Mouse (Mus musculus) CD4-positive helper T cell, adult 2 months (primary cell): ENCODE data around the gene Ddx18.

Experiments used
- DNase-seq: peaks from one replicate; pipeline ENCODE4 v3.0.0-alpha.2; 2012; ENCODE audit warnings: low read depth, missing footprints, low spot score

Gene Ddx18

DNA sequence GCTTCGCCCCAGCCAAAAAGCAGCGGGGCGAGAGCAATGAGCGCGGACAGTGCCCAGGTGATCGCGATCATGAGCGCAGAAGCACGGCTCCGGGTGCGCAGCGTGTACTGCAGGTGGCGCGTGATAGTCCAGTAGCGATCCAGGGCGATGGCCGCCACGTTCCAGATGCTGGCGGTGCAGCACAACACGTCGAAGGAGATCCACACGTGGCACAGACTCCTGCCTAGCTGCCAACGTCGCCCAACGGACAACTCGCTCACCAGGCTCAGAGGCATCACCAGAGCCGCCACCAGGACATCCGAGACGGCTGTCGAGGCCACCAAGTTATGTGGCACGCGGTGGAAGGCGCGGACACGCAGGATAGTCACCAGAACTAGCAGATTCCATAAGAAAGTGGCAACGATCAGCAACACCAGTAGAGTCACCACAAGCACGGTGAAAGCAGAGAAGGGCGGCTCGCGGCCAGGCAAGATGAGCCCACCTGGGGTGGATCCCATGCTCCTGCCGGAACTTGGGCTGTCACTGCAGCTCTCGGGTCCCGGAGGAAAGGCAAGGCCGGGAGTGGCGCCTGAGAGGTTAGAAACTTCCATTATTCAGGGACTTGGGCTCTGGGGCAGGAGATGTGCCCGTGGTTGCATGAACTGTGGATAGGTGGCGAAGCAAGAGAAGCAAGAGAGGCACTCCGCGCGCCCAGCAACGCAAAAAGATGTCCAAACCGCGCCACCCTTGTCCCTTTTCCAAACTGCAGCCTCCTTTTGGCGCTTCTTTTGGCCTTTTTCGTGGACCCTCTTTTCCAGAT, 40.0 kb downstream of the Ddx18 start:
- DNase-seq, result no peak

DNA sequence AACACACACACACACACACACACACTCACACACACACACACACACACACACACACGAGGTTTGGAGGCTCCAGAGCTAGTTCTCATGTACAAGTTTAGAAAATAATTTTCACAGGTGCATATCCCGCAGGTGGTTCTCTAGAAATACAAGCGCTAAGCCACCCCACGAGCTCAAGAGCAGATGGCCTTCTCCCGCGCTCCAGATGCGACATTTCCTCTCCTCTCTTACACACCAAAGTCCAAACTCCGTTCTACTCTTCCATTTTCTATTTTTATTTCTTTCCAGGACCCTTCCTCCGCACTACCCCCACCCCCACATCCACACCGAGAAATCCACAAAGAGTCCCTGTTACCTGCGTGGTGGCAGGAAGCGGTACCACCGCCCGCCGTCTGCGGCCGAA, 40.7 kb downstream of the Ddx18 start:
- DNase-seq, result no peak

DNA sequence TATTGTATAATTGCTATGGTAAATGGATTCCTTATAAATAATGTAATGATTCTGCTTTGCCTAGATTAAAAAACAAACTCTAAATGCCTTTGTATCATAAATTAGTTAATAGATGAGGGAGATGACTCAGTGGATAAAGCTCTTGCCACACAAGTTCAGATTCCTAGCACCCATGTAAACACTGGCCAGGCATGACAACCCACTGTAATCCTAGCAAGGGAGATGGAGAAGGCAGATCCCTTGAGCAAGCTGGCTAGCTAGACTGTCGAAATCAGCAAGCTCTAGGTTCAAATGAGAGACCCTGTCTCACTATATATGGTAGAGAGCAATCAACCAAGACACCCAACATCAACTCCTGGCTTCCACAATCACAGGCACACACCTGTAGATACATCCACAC, 49.2 kb downstream of the Ddx18 start:
- no peak for DNase-seq

DNA sequence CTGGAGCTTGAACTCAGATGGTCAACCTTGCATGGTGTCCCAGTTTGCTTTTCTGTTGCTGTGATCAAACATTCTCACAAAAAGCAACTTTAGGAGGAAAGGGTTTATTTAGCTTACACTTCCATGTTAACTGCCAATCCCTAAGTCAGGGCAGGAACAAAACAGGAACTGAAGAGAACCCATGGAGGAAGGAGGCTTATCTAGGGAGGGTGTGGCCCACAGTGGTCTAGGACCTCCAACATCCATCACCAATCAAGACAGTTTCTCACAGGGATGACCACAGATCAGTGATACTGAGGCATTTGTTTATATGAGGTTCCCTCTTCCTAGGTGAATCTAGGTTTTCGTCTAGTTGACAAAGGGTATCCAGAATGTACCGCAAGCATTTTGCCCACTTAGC, 55.8 kb downstream of the Ddx18 start:
- DNase-seq, result no peak

DNA sequence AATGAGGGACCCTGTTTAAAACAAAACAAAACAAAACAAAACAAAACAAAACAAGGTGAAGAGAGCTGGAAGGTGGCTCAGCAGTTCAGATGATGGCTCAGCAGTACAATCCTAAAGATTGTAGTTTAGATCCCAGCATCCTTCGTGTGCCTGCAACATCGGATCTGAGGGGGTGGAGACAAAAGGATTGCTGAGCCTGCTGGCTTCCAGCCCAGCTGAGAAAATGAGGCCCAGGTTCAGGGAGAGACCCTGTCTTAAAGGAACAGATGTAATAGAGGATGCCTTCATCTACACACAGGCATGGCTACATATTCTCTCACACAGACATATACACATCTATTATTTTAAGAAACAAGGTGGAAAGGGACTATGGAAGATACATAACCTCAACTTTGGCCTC, 56.6 kb downstream of the Ddx18 start:
- no peak for DNase-seq

DNA sequence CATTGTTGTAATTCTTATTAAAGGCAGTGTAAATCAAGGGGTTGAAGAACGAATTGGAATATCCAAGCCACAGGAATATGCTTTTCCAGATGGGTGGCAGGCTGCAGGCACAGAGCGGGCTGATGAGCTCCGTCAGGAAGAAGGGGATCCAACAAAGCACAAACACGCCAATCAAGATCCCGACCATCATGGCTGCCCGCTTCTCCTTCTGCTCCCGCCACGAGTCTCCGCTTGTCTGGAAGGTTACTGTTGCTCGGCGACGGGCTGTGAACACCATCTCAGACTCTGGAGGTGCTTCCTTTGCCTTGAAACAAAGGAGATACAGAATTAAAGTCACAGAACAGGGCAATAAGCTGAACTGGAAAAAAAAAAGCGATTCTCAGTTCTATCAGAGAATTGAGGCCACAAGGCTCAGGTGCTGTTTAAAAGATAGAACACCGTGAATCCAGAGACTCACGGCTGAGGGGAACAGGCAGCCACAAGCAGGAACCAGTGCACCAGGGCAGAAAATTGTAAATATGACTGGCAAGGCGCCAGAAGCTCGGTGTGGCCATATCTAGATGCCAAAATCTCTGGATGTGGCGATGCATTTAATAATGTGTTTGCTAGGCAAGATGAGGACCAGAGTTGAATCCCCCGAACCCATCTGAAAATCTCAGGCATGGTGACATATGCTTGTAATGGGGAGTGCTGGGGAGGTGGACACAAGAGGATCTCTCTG, 57.2 kb downstream of the Ddx18 start:
- no peak for DNase-seq

DNA sequence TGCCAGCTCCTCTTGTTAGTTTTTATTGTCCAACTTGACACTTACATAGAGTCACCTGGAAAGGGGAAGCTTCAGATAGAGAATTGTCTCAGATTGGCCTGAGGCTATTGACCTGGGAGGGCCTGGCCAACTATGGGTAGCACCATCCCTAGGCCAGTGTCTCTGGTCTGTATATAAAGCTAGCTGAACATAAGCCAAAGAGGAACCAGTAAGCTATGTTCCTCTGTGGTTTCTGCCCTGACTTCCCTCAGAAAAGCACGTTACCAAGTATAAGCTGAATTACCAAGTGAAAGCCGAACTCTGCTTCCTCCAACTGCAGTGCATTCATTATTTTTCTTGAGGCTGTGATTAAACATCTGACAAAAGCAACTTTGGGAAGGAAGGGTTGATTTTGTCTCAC, 59.1 kb downstream of the Ddx18 start:
- DNase-seq, result no peak
